Mouse (Mus musculus): Measurements from ENCODE around the gene Wwox. TPM values are rescaled to one million over a fixed set of nuclear protein-coding genes. Genes with fewer than 3 reads are reported as not detected.

Gene Wwox
- polyA plus RNA-seq, 1 experiment from 2014 or later: 20.0 TPM

GRCm38 (mm10) chr8:114801428-114802134, 362.1 kb downstream of the Wwox start:
- H3K4me1 ChIP-seq: peaks cover 7% of the 10 kb centered on the region; the same call in 1 of the 2 replicates
- ATAC-seq (ENCODE audit: borderline replicate concordance, extremely low read depth, low FRiP score, low TSS enrichment): no peak
- no peak overlapping the region for H3K4me2 ChIP-seq
- no peaks in the 10 kb centered on the region for H3K27me3 ChIP-seq
- no peak overlapping the region for H3K9ac ChIP-seq
- WGBS: 58% methylated on average over 7 of the region's 7 CpGs
- H3K36me3 ChIP-seq: no peaks in the 10 kb centered on the region
- no peak overlapping the region for H3K4me3 ChIP-seq
- no peaks in the 10 kb centered on the region for H3K9me3 ChIP-seq
- H3K27ac ChIP-seq: no peak overlapping the region

- Histone ChIP-seq H3K4me2 (no peak overlapping the region), H3K4me1 (peaks cover 7% of the 10 kb centered on the region; the same call in 1 of the 2 replicates), H3K27me3 (no peaks in the 10 kb centered on the region), H3K27ac (no peak overlapping the region), H3K4me3 (no peak overlapping the region), H3K9ac (no peak overlapping the region), H3K9me3 (no peaks in the 10 kb centered on the region), H3K36me3 (no peaks in the 10 kb centered on the region)
- WGBS: 58% methylated on average over 5 of the region's 5 CpGs
- ATAC-seq (ENCODE audit: borderline replicate concordance, extremely low read depth, low FRiP score, low TSS enrichment): no peak
Measured at GRCm38 (mm10) chr8:114803113-114803512, 363.7 kb downstream of the Wwox start.

- H3K27ac ChIP-seq: no peak overlapping the region
- H3K4me3 ChIP-seq: no peak overlapping the region
- WGBS: 91% methylated on average over 9 of the region's 9 CpGs
- no peaks in the 10 kb centered on the region for H3K9me3 ChIP-seq
- H3K4me2 ChIP-seq: no peak overlapping the region
- no peaks in the 10 kb centered on the region for H3K36me3 ChIP-seq
- ATAC-seq (ENCODE audit: borderline replicate concordance, extremely low read depth, low FRiP score, low TSS enrichment): no peak
- no peaks in the 10 kb centered on the region for H3K27me3 ChIP-seq
- no peak overlapping the region for H3K9ac ChIP-seq
- no peaks in the 10 kb centered on the region for H3K4me1 ChIP-seq
Measured at GRCm38 (mm10) chr8:114806826-114807420, 367.5 kb downstream of the Wwox start.

GRCm38 (mm10) chr8:114807676-114808426, 368.4 kb downstream of the Wwox start:
- Histone ChIP-seq H3K9ac (no peak overlapping the region), H3K4me3 (no peak overlapping the region), H3K4me2 (no peak overlapping the region), H3K27me3 (no peaks in the 10 kb centered on the region), H3K4me1 (no peaks in the 10 kb centered on the region), H3K27ac (no peak overlapping the region), H3K36me3 (no peaks in the 10 kb centered on the region), H3K9me3 (no peaks in the 10 kb centered on the region)
- ATAC-seq (ENCODE audit: borderline replicate concordance, extremely low read depth, low FRiP score, low TSS enrichment): no peak
- 86% methylated on average over 22 of the region's 22 CpGs for WGBS

- no peak for ATAC-seq (ENCODE audit: borderline replicate concordance, extremely low read depth, low FRiP score, low TSS enrichment)
- Histone ChIP-seq H3K4me2 (no peak overlapping the region), H3K4me3 (no peak overlapping the region), H3K9ac (no peak overlapping the region), H3K36me3 (no peaks in the 10 kb centered on the region), H3K27me3 (no peaks in the 10 kb centered on the region), H3K27ac (no peak overlapping the region), H3K4me1 (peaks cover 8% of the 10 kb centered on the region), H3K9me3 (no peaks in the 10 kb centered on the region)
- 88% methylated on average over 5 of the region's 5 CpGs for WGBS
Measured at GRCm38 (mm10) chr8:114810470-114810869, 371.0 kb downstream of the Wwox start.

- Histone ChIP-seq H3K9me3 (no peaks in the 10 kb centered on the region), H3K27ac (no peak overlapping the region), H3K4me2 (no peak overlapping the region), H3K36me3 (no peaks in the 10 kb centered on the region), H3K4me1 (peaks cover 18% of the 10 kb centered on the region), H3K27me3 (no peaks in the 10 kb centered on the region), H3K9ac (no peak overlapping the region), H3K4me3 (no peak overlapping the region)
- no peak for ATAC-seq (ENCODE audit: borderline replicate concordance, extremely low read depth, low FRiP score, low TSS enrichment)
- 91% methylated on average over 10 of the region's 10 CpGs for WGBS
Measured at GRCm38 (mm10) chr8:114813830-114814229, 374.4 kb downstream of the Wwox start.

GRCm38 (mm10) chr8:114814769-114815736, 375.6 kb downstream of the Wwox start:
- H3K36me3 ChIP-seq: no peaks in the 10 kb centered on the region
- H3K9ac ChIP-seq: no peak overlapping the region
- ATAC-seq (ENCODE audit: borderline replicate concordance, extremely low read depth, low FRiP score, low TSS enrichment): peak; percentile 52
- no peaks in the 10 kb centered on the region for H3K9me3 ChIP-seq
- peak overlapping the region; percentile 63 for H3K27ac ChIP-seq
- H3K4me3 ChIP-seq: no peak overlapping the region
- H3K27me3 ChIP-seq: no peaks in the 10 kb centered on the region
- WGBS: 27% methylated on average over 10 of the region's 10 CpGs
- H3K4me2 ChIP-seq: no peak overlapping the region
- peaks cover 18% of the 10 kb centered on the region for H3K4me1 ChIP-seq

GRCm38 (mm10) chr8:114816343-114816742, 376.9 kb downstream of the Wwox start:
- ATAC-seq (ENCODE audit: borderline replicate concordance, extremely low read depth, low FRiP score, low TSS enrichment): no peak
- no peak overlapping the region for H3K4me2 ChIP-seq
- no peaks in the 10 kb centered on the region for H3K9me3 ChIP-seq
- H3K27ac ChIP-seq: no peak overlapping the region
- no peak overlapping the region for H3K9ac ChIP-seq
- no peaks in the 10 kb centered on the region for H3K27me3 ChIP-seq
- H3K4me3 ChIP-seq: no peak overlapping the region
- H3K36me3 ChIP-seq: no peaks in the 10 kb centered on the region
- 49% methylated on average over 12 of the region's 12 CpGs for WGBS
- H3K4me1 ChIP-seq: peaks cover 18% of the 10 kb centered on the region

- 36% methylated on average over 4 of the region's 4 CpGs for WGBS
- no peaks in the 10 kb centered on the region for H3K36me3 ChIP-seq
- ATAC-seq (ENCODE audit: borderline replicate concordance, extremely low read depth, low FRiP score, low TSS enrichment): no peak
- H3K27me3 ChIP-seq: no peaks in the 10 kb centered on the region
- no peak overlapping the region for H3K9ac ChIP-seq
- H3K4me1 ChIP-seq: peaks cover 22% of the 10 kb centered on the region
- no peak overlapping the region for H3K4me3 ChIP-seq
- H3K4me2 ChIP-seq: no peak overlapping the region
- H3K9me3 ChIP-seq: no peaks in the 10 kb centered on the region
- H3K27ac ChIP-seq: no peak overlapping the region
Measured at GRCm38 (mm10) chr8:114816949-114817348, 377.5 kb downstream of the Wwox start.

- peak; percentile 77 for ATAC-seq (ENCODE audit: borderline replicate concordance, extremely low read depth, low FRiP score, low TSS enrichment)
- Histone ChIP-seq H3K27ac (no peak overlapping the region), H3K4me1 (peaks cover 8% of the 10 kb centered on the region; the same call in 1 of the 2 replicates), H3K4me3 (no peak overlapping the region), H3K36me3 (no peaks in the 10 kb centered on the region), H3K27me3 (no peaks in the 10 kb centered on the region), H3K9ac (no peak overlapping the region), H3K4me2 (no peak overlapping the region), H3K9me3 (no peaks in the 10 kb centered on the region)
- 38% methylated on average over 8 of the region's 8 CpGs for WGBS
Measured at GRCm38 (mm10) chr8:114821543-114821942, 382.1 kb downstream of the Wwox start.

GRCm38 (mm10) chr8:114825460-114825859, 386.0 kb downstream of the Wwox start:
- WGBS: 83% methylated on average over 8 of the region's 8 CpGs
- H3K27me3 ChIP-seq: no peaks in the 10 kb centered on the region
- H3K9me3 ChIP-seq: no peaks in the 10 kb centered on the region
- H3K4me3 ChIP-seq: no peak overlapping the region
- no peak overlapping the region for H3K9ac ChIP-seq
- H3K4me1 ChIP-seq: 0 out of 2 replicates have a peak, but pooled peaks cover 5% of the 10 kb centered on the region
- no peak overlapping the region for H3K4me2 ChIP-seq
- ATAC-seq (ENCODE audit: borderline replicate concordance, extremely low read depth, low FRiP score, low TSS enrichment): no peak
- H3K36me3 ChIP-seq: no peaks in the 10 kb centered on the region
- H3K27ac ChIP-seq: no peak overlapping the region
